ENCODE assay signal across 20 mouse cellular contexts in genomic region chr13:23428166-23428993, GRCm38 (mm10). TPM values are rescaled to one million over a fixed set of nuclear protein-coding genes. Genes with fewer than 3 reads are reported as not detected.
DNase-seq lines count a peak whose midpoint lies in the region; ATAC-seq and TF ChIP-seq lines count a peak whose summit lies in the region.
"Had no signal": no experiment of that assay in that cellular context is flagged by ENCODE, and none has a peak within 500 bp of the region (broad histone marks: within the 10 kb centered on the region; RNA-seq: fewer than 3 reads in every experiment).

No protein-coding gene starts in this region.

- peaks cover 3% of the 10 kb centered on the region for H3K79me2 ChIP-seq in MEL (ENCODE audit: control insufficient read depth, insufficient read depth, low read length, poor library complexity)

- 49% methylated on average over 16 of the region's 16 CpGs for WGBS in heart, embryonic 10.5 days
- WGBS in liver, embryonic 12.5 days (ENCODE audit: insufficient replicate concordance) = 40% methylated on average over 16 of the region's 16 CpGs

- no peaks in the 10 kb centered on the region for H3K27me3 ChIP-seq in heart, embryonic 10.5 days (ENCODE audit: insufficient read depth, poor library complexity, severe bottlenecking)
- H3K27me3 ChIP-seq in MEL (ENCODE audit: control insufficient read depth in 1 of 2, insufficient read depth in 2 of 2, low read length in 2 of 2) = no peaks in the 10 kb centered on the region
- no peaks in the 10 kb centered on the region for H3K27me3 ChIP-seq in liver, embryonic 12.5 days (replicated peaks)
- H3K27me3 ChIP-seq: heart, embryonic 13.5 days; limb, embryonic 15.5 days; midbrain, embryonic 12.5 days had no signal

- H3K27ac ChIP-seq in heart, embryonic 10.5 days = no peak overlapping the region
- no peak overlapping the region for H3K27ac ChIP-seq in MEL (ENCODE audit: control insufficient read depth, low read depth, low read length)
- H3K27ac ChIP-seq in liver, embryonic 12.5 days = no peak overlapping the region
- H3K27ac ChIP-seq: heart, embryonic 13.5 days; hindbrain, postnatal 0 days; limb, embryonic 15.5 days; midbrain, embryonic 12.5 days had no signal

- H3K4me3 ChIP-seq in heart, embryonic 10.5 days = peak overlapping the region; percentile 8; the same call in 1 of the 2 replicates
- peak overlapping the region; percentile 42 to 58 for H3K4me3 ChIP-seq in MEL (ENCODE audit: control insufficient read depth in 1 of 2, insufficient read depth in 1 of 2, low read depth in 2 of 2, low read length in 2 of 2)
- H3K4me3 ChIP-seq in liver, embryonic 12.5 days = no peak overlapping the region
- H3K4me3 ChIP-seq: midbrain, embryonic 12.5 days had no signal

- H3K4me1 ChIP-seq in heart, embryonic 10.5 days = peaks cover 6% of the 10 kb centered on the region; the same call in 1 of the 2 replicates
- no peaks in the 10 kb centered on the region; a peak in 2 of 4 replicates for H3K4me1 ChIP-seq in MEL (ENCODE audit: control insufficient read depth in 1 of 2, insufficient read depth in 2 of 2, low read length in 2 of 2)
- peaks cover 61% of the 10 kb centered on the region for H3K4me1 ChIP-seq in liver, embryonic 12.5 days

- TF ChIP-seq CTCF in MEL (IDR thresholded peaks at IDR 0.05 in 2 of 3, conservative IDR thresholded peaks at IDR 0.05 in 1 of 3; ENCODE audit: control insufficient read depth in 1 of 3, insufficient read depth in 1 of 3, low read depth in 2 of 3, low read length in 3 of 3, poor library complexity in 1 of 3, severe bottlenecking in 1 of 3) = no peak

- H3K9me3 ChIP-seq in heart, embryonic 10.5 days = no peaks in the 10 kb centered on the region
- no peaks in the 10 kb centered on the region for H3K9me3 ChIP-seq in MEL (replicated peaks; ENCODE audit: insufficient read depth, low read length)
- no peaks in the 10 kb centered on the region for H3K9me3 ChIP-seq in liver, embryonic 12.5 days (replicated peaks)
- H3K9me3 ChIP-seq: heart, embryonic 13.5 days; limb, embryonic 15.5 days; midbrain, embryonic 12.5 days had no signal

- no peak for TF ChIP-seq POLR2A in MEL (IDR thresholded peaks at IDR 0.05; ENCODE audit: control insufficient read depth in 1 of 2, insufficient read depth in 1 of 2, low read depth in 1 of 2, low read length in 2 of 2, poor library complexity in 1 of 2)

- TF ChIP-seq RAD21 in MEL (IDR thresholded peaks at IDR 0.05; ENCODE audit: low read depth, low read length) = no peak

- no peak for TF ChIP-seq EP300 in MEL (IDR thresholded peaks at IDR 0.05; ENCODE audit: low read depth in 1 of 2, low read length in 2 of 2)

- DNase-seq in heart, embryonic 10.5 days (ENCODE audit: low spot score) = no peak
- DNase-seq in heart, adult 18-20 months = no peak
- DNase-seq in retina, embryonic 14.5 days (ENCODE audit: low spot score) = peak; percentile 30
- no peak for DNase-seq in retina, postnatal 1 day
- peak; percentile 89 for DNase-seq in MEL (ENCODE audit: low read depth, low spot score)
- no peak for DNase-seq in left cerebral cortex, adult 11 months (ENCODE audit: low spot score)
- DNase-seq in kidney, postnatal 36 days = no peak
- DNase-seq: adrenal gland, adult 2 months; cerebellum, postnatal 25 days; gastrocnemius, postnatal 14 days; kidney, adult 9 months; right cerebral cortex, adult 18-20 months; thymus, postnatal 4 days had no signal

- ATAC-seq in liver, embryonic 12.5 days = no peak
- ATAC-seq: hindbrain, postnatal 0 days had no signal

- H3K36me3 ChIP-seq in heart, embryonic 10.5 days = no peaks in the 10 kb centered on the region
- H3K36me3 ChIP-seq in MEL (ENCODE audit: control insufficient read depth in 1 of 2, insufficient read depth in 2 of 2, low read length in 2 of 2) = peaks cover 0 to 4% of the 10 kb centered on the region in 2 experiments; a peak in 1 of 4 replicates
- H3K36me3 ChIP-seq in liver, embryonic 12.5 days = no peaks in the 10 kb centered on the region
- H3K36me3 ChIP-seq: limb, embryonic 15.5 days; midbrain, embryonic 12.5 days had no signal

- peak overlapping the region; percentile 12; the same call in 1 of the 2 replicates for H3K4me2 ChIP-seq in liver, embryonic 12.5 days
- H3K4me2 ChIP-seq: midbrain, embryonic 12.5 days had no signal

- H3K9ac ChIP-seq in MEL (ENCODE audit: control insufficient read depth, low read depth, low read length, poor library complexity, severe bottlenecking) = peak overlapping the region; percentile 37
- H3K9ac ChIP-seq in liver, embryonic 12.5 days = no peak overlapping the region
- H3K9ac ChIP-seq: limb, embryonic 15.5 days; lung, embryonic 14.5 days; midbrain, embryonic 12.5 days had no signal

TF ChIP-seq in MEL, 35 proteins besides CTCF, POLR2A, EP300 and RAD21:
- peak; percentile 44; the same call in 1 of the 2 replicates for TF ChIP-seq GATA1 (IDR thresholded peaks at IDR 0.05; ENCODE audit: low read depth, low read length)
- TF ChIP-seq GABPA (IDR thresholded peaks at IDR 0.05; ENCODE audit: low read depth, low read length) = no peak
- peak; percentile 99 for TF ChIP-seq TBP (IDR thresholded peaks at IDR 0.05; ENCODE audit: low read depth, low read length)

RNA-seq across cellular contexts. Expression of gene Abt1, which starts 4.7 kb away (rescaled TPM):
- polyA plus RNA-seq in heart, embryonic 10.5 days (2016; fragmentation: Nextera tagmentation; extraction: Ambion mirVana) = 10.1 and 13.0 TPM in 2 replicates
- 1 to 10 TPM; 4.6 to 4.7 TPM for total RNA-seq in heart, adult 18-20 months (2021)
- 12.5 and 16.2 TPM in 2 replicates for total RNA-seq in MEL (2012; rRNA removed)
- polyA plus RNA-seq in MEL (2012; ENCODE audit: insufficient read depth in 1 of 2, insufficient read length in 2 of 2, low read depth in 1 of 2, low replicate concordance in 2 of 2, missing spikeins in 1 of 2) = 10 to 100 TPM in 1 of 2 experiments, not detected in 1; 14.2 TPM
- polyA plus RNA-seq in liver, embryonic 12.5 days (2016; fragmentation: Nextera tagmentation; extraction: Ambion mirVana) = 8.8 and 9.6 TPM in 2 replicates

RNA-seq across cellular contexts. Expression of gene Btn1a1, which starts 37.3 kb away (rescaled TPM):
- polyA plus RNA-seq in heart, embryonic 10.5 days (2016; fragmentation: Nextera tagmentation; extraction: Ambion mirVana) = 0.04 and 0.96 TPM in 2 replicates
- not detected for total RNA-seq in heart, adult 18-20 months (2021)
- total RNA-seq in MEL (2012; rRNA removed) = 0.07 TPM in 1 of 2 replicates, not detected in the other
- polyA plus RNA-seq in MEL (2012; ENCODE audit: insufficient read depth in 1 of 2, insufficient read length in 2 of 2, low read depth in 1 of 2, low replicate concordance in 2 of 2, missing spikeins in 1 of 2) = under 1 TPM in 1 of 2 experiments, not detected in 1; 0.25 TPM
- polyA plus RNA-seq in liver, embryonic 12.5 days (2016; fragmentation: Nextera tagmentation; extraction: Ambion mirVana) = 1.9 and 2.5 TPM in 2 replicates
- total RNA-seq: adrenal gland, adult 2 months; gastrocnemius, postnatal 14 days; left cerebral cortex, postnatal 10 days had no signal
- polyA plus RNA-seq: adrenal gland, adult 2 months; midbrain, embryonic 12.5 days had no signal

RNA-seq across cellular contexts. Expression of gene Zfp322a, which starts 59.4 kb away (rescaled TPM):
- 39.0 and 42.2 TPM in 2 replicates for polyA plus RNA-seq in heart, embryonic 10.5 days (2016; fragmentation: Nextera tagmentation; extraction: Ambion mirVana)
- total RNA-seq in heart, adult 18-20 months (2021) = 10 to 100 TPM; 16.7 to 17.3 TPM
- total RNA-seq in MEL (2012; rRNA removed) = 7.0 and 8.4 TPM in 2 replicates
- 1 to 10 TPM in 1 of 2 experiments, not detected in 1; 5.7 TPM for polyA plus RNA-seq in MEL (2012; ENCODE audit: insufficient read depth in 1 of 2, insufficient read length in 2 of 2, low read depth in 1 of 2, low replicate concordance in 2 of 2, missing spikeins in 1 of 2)
- polyA plus RNA-seq in liver, embryonic 12.5 days (2016; fragmentation: Nextera tagmentation; extraction: Ambion mirVana) = 19.5 and 21.6 TPM in 2 replicates

Comparison
In these comparisons a context has a peak if more than half of its experiments do, and no peak if none do; other contexts are left out.
1. DNase-seq: peak in retina, embryonic 14.5 days (single experiment) and MEL (single experiment); none in heart, embryonic 10.5 days (single experiment), heart, adult 18-20 months (0 of 2), retina, postnatal 1 day (single experiment), left cerebral cortex, adult 11 months (single experiment) and kidney, postnatal 36 days (0 of 2).